Mouse (Mus musculus) neutrophil, adult 5-6 weeks (primary cell): ENCODE results near the gene Actr2. TPM values are rescaled to one million over a fixed set of nuclear protein-coding genes. Genes with fewer than 3 reads are reported as not detected.
"Not testable (repeated sequence)": the region's sequence is repeated elsewhere in the genome, so short reads cannot be mapped to it uniquely, and the experiment has no call there.

Source experiments
- ATAC-seq: fragments of 151-379, 151-347 bp; 2 replicates; pipeline ENCODE4 v1.8.0; 2017; ENCODE audit warnings: mild to moderate bottlenecking, moderate TSS enrichment; ENCODE audit not compliant: insufficient number of reproducible peaks, poor library complexity, low FRiP score, severe bottlenecking; ENCODE audit errors: extremely low read depth
- total RNA-seq: library from RNA; stranded (forward); fragments of 200-1000 nt; gene quantifications from 2 replicates; pipeline ENCODE4 v1.2.3, GENCODE M21; 2017

Actr2 gene
- total RNA-seq, 1 experiment from 2014 or later, result 392 TPM

- no peak for ATAC-seq
These were observed 53.0 kb downstream of the Actr2 start for GRCm38 (mm10) chr11:20059736-20060135.

- ATAC-seq, result no peak
These were observed 55.3 kb downstream of the Actr2 start for GRCm38 (mm10) chr11:20057429-20057828.

- ATAC-seq, result no peak
These were observed 56.5 kb downstream of the Actr2 start for GRCm38 (mm10) chr11:20056168-20056567.

- no peak for ATAC-seq
These were observed 58.1 kb downstream of the Actr2 start for GRCm38 (mm10) chr11:20054617-20055016.

GRCm38 (mm10) chr11:20053951-20054350 is 58.8 kb downstream of the Actr2 start:
- ATAC-seq, result no peak

GRCm38 (mm10) chr11:20052814-20053536 is 59.7 kb downstream of the Actr2 start:
- no peak for ATAC-seq

- ATAC-seq, result no peak
These were observed 67.1 kb downstream of the Actr2 start for GRCm38 (mm10) chr11:20045586-20045985.

GRCm38 (mm10) chr11:20043256-20043655 is 69.5 kb downstream of the Actr2 start:
- no peak for ATAC-seq

- no peak for ATAC-seq
These were observed 70.6 kb downstream of the Actr2 start for GRCm38 (mm10) chr11:20042106-20042505.

GRCm38 (mm10) chr11:20041164-20041920 is 71.4 kb downstream of the Actr2 start:
- ATAC-seq, result no peak

GRCm38 (mm10) chr11:20038723-20039122 is 74.0 kb downstream of the Actr2 start:
- no peak for ATAC-seq

- no peak for ATAC-seq
These were observed 75.0 kb downstream of the Actr2 start for GRCm38 (mm10) chr11:20037739-20038138.

GRCm38 (mm10) chr11:20035972-20036371 is 76.7 kb downstream of the Actr2 start:
- ATAC-seq, result no peak

- ATAC-seq, result no peak
These were observed 77.3 kb downstream of the Actr2 start for GRCm38 (mm10) chr11:20035343-20035928.

- no peak for ATAC-seq
These were observed 78.3 kb downstream of the Actr2 start for GRCm38 (mm10) chr11:20034337-20034947.

GRCm38 (mm10) chr11:20033541-20034160 is 79.1 kb downstream of the Actr2 start:
- ATAC-seq, result no peak

- peak; percentile 48; the same call in 1 of the 2 replicates for ATAC-seq
These were observed 81.2 kb downstream of the Actr2 start for GRCm38 (mm10) chr11:20031536-20031935.

GRCm38 (mm10) chr11:20030973-20031372 is 81.7 kb downstream of the Actr2 start:
- not testable (repeated sequence) for ATAC-seq

GRCm38 (mm10) chr11:20029014-20029413 is 83.7 kb downstream of the Actr2 start:
- no peak for ATAC-seq
